Mouse (Mus musculus) cerebellum, adult 11 months (tissue): ENCODE results near the gene Cp.
"Not testable (repeated sequence)": the region's sequence is repeated elsewhere in the genome, so short reads cannot be mapped to it uniquely, and the experiment has no call there.

ENCODE experiments used
- DNase-seq: peaks from one replicate; pipeline ENCODE4 v3.0.0; 2022

Cp gene

DNA sequence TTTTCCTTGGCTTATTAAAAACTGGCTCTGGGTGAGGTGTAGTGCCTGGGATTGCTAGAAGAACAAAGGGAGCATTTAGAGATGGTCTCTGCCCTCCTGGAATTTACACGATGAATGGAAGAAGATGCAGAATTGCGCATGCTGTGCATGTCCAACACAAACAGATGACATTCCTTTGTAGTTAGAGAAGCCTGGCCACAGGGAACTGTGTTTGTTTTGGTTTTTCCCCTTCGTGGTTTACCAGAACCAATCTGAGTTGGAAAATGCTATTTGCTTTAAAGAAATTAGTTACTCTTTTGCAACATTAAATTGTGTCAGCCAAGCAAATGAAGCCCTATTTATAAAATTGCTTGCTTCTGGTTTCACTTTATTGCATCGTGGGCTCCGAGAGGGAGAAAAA is at the start of gene Cp:
Gene Cp (plus strand): TSS at position 170 of the 400 bp plus-strand sequence.
- DNase-seq: no peak

DNA sequence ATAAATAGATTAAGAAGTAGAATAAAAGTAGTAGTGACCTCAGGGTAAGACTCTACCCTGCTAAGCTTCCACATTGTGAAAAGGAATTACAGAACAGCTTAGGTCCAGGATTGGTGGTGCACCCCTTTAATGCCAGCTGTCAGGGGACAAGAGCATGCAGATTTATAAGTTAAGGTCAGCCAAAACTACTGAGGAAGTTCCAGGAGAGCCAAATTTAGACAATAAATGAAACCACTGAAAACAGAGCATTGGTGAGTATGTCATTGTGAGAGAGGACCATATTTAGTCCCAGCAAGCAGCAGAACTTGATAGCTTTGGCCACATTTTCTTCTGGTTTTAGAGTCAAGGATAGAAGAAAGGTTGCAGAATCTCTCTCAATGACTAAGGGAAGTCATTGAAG is 8.3 kb upstream of the Cp start:
- DNase-seq: no peak

DNA sequence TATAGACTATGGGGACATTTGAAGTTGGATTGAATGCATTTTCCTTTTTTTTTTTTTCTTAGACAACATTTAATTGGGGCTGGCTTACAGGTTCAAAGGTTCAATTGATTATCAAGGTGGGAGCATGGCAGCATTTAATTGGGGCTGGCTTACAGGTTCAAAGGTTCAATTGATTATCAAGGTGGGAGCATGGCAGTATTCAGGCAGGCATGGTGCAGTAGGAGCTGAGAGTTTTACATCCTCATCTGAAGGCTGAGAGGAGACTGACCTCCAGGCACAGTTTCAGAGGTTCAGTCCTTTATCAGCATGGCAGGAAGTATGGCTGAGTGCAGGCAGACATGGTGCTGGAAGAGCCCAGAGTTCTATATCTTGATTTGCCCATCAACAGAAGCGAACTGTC is 7.5 kb upstream of the Cp start:
- DNase-seq: not testable (repeated sequence)

DNA sequence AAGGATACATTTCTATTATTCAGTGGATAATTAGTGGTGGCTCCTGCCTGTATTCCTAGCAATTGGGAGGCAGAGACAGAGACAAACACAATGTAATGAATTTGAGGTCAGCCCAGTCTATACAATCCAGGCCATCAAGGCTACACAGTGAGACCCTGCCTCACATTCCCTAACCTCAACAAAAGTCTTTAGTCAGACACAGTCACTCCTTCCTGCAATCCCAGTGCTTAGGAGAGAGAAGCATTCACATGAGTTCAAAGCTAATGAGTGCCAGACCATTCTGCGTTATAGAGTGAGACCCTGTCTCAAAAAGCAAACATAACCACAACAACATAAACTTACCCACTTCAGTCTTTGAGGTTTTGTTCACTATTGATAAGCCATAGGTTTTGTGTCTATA is 3.4 kb upstream of the Cp start:
- no peak for DNase-seq

DNA sequence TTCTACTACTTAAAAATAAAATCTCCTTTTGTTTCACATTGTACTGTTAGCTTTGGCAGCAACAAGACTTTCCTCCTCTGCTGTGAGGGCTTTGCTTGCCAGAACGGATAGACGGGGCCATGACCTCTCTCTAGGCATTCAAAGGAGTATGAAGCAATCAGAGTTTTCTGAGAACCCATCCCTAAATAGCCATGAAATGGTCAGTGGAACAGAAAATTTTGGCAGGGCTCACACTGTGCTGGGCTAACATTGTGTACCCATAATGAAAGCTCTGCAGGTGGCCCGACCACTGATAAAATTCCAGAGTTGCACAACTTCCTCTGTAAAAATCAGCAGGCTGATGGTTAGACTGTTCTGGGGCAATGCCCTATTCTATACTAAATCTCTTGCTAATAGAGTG is 3.0 kb upstream of the Cp start:
- DNase-seq: no peak

DNA sequence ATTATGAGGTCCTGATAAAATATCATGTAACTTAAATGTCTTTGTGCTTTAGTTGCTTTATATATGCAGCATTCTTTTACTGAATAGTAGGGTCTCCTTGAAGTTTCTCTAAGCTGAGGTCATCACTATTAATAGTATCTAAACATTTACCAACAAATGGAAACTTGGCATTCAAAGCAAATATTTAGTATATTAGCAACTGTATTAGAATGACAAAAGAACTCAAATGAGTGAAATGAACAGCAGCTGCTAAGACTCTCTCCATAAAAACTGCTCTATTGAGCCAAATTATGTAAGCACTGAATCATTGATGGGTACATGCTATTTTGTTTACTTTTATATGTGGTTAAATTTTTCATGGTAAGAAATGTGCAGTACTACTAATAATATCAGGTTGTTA is 1.2 kb downstream of the Cp start:
- no peak for DNase-seq

DNA sequence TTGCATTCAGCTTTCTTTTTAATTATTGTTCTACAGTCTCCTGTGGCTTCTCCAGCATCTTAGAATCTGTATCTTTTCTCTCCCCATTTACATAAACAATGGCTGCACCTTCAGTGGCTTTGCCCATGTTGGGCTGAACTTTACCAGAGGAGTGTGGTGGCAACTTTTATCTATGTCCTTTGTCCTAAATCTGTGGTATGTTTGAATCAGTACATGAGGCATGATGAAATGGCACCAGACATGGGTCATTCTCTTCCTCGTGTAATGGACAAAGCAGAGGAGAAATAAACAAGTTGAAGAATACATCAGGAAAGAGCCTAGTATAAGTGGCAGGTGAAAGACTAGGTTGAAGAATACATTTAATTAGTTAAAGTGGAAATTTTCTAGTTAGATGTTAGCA is 2.1 kb downstream of the Cp start:
- no peak for DNase-seq

DNA sequence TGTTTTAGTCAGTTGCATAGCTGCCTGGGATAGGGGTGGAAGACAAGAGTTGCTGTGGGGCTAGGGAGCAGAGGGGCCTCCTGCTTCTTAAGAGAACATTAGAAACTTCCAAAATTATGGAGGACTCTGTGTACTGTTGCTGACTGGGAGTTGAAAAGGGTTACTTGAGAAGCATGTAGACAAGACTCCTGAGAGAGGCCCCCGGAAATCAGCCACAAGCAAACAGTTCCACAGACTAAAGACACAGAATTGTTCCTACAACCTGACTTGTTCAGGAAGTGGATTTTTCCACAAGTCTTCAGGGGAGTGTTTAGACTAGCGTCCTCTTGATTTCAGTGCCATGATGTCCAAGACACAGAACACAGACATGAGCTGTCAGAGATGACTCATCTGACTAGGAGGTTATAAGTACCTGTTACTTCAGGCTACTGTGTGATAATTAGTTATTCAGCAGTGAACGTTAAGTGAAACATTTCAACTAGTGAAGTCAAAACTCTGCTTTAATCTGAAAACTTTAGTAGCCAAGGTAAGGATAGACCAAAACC is 3.8 kb downstream of the Cp start:
- no peak for DNase-seq

DNA sequence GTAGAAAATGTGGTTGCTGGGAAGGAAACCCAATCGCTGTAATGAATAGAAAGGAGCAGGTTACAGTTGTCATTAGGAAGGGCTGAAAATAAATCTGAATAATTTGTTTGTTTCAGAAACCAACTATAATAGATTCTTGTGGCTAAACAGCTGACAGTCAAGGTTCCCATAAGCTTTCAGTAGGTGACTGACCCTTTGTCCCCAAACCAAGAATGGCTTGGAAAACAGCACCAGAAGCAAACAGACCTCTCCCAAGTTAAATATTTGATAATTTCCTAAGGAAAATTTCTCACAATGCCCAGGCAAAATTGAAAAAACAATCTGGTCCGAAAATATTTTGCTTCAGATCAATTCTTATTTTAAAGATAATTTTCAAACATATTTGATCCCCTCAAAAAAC is 4.5 kb downstream of the Cp start:
- DNase-seq: no peak

DNA sequence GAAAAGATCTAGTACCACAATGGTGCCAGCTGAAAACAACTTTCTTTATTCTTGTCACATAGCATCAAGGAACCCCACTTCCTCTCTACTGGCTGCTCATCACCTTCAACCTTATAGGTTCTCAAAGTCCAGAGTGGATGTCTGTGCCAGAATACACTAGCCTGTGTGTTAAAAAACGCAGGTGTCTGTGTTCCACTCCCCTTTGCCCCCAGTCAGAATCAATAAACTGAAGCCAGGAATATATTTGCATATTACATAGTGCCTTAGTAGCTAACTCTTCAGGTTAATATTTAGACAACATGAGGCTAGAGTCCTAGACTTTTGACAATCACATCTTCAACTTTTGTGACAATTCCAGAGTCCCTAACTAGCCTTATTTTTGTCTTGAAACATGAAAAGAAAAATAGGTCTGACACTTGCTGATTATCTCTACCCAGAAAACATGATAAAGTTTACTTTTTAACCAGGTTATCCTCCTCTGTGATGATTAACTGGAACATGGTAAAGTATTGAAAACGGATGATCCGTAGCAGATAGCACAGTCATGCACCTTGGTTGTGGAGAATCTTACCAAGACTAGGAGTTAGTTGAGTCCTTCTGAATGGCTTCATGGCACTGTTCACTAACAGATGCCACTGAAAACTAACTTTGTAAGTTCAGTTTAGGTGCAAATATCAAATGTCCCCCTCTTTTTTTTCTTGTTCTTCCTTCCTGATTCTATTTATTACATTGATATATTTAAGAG is 6.1 kb downstream of the Cp start:
- no peak for DNase-seq

DNA sequence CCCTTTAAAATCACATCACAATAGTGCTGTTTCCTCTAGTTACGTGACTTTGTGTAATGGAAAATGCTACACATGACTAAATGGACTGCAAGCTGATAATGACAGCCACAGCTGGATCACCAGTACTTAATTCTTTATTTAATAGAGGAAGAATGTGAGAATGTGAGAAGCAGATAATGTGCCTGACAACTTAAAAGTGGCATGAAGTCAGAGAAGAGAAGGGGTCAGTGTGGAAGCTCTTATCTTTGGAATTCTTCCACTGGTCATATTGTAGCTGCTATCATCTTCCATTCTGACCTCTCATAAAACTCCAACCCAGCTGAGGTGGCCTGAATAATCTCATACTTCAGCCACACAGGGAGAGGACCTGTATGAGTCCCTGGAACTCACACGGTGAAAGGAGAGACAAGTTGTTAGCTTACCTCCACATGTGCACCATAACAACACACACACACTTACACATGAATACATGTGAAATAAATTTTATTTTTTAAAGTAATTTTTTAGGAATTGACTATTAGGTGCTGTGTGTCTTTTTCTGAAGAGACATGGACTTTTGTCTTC is 7.9 kb downstream of the Cp start:
- DNase-seq: no peak

DNA sequence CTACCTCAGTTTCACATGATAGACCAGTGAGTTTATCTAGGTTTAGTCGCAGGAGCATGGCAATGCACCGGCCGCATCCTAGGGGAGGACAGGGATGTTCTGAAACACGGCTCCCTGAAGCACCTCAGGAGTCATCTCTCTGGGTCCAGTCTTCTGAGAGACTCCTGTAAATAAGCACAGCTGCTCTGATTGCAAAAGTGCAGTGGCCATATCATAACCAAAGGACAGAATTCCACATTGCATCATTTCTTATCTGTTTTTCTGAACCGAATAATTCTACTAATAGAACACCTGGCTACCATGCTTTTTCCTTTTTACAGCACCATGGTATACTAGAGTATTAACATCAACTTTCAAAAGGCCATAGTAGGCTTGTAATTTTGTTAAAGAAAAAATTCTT is 8.4 kb downstream of the Cp start:
- no peak for DNase-seq

DNA sequence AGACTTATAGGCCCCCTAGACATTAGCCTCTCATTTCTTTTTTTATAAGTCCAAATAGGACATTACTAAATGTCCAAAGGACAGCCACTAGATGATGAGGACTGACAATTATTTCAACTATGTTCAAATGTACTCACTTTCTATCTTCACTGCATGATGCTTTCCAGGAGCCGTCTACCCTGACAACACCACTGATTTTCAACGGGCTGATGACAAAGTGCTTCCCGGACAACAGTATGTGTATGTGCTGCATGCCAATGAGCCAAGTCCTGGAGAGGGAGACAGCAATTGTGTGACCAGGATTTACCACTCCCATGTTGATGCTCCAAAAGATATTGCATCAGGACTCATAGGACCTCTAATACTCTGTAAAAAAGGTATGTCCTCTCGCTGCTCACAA is 9.2 kb downstream of the Cp start:
- no peak for DNase-seq

DNA sequence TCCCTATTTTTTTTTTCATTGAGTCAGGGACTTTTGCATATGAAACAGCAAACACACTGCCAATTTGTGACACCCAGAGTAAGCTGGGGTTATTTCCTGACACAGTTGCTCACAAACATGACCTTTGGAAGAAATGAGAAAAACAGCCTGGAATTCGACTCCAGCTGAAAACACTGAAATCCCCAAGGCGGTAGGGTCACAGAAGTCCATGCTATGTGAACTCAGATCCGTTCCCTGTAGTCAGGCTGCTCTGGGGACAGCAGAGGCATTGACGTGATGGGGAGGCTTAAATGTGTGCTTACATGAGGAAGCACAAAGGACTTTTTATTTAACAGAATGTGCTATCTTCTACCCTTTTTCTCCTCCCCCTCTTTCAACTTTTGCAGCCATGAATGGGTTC is 21.6 kb downstream of the Cp start:
- no peak for DNase-seq

DNA sequence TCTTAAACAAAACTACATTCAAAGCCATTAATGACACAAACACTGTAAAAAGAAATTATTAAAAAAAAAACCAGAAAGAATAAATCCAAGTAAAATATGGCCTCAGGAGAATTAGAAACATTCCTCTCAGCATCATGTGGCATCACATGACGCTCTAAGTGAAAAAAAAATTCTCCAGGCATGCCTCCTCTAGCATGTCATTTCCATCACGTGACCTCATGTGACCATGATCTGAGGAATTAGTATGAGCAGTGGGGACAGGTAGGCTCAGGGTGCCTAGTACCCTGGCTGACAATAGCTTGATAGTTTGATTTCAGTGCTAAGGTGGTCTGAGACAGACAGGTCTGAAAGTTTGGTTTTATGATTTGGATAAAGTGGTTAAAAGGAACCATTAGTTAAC is 24.3 kb downstream of the Cp start:
- DNase-seq: no peak

DNA sequence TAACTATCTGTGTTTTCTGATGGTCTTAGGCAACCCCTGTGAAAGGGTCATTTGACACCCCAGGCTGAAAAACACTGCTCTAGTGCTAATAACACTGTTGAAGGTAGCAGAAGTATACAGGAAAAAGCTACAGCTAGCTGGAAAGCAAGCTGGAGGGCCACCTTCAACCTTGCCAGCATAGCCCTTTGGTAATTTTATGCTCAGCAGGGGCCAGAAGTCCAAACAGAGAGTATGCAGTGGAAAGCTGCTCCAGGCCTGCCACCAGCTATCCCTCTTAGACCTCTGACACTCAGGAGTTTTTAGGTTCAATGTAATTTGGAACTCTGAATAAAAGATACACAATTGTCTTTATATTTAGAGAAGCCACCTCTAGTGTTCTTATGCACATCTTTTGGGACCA is 26.0 kb downstream of the Cp start:
- DNase-seq: no peak

DNA sequence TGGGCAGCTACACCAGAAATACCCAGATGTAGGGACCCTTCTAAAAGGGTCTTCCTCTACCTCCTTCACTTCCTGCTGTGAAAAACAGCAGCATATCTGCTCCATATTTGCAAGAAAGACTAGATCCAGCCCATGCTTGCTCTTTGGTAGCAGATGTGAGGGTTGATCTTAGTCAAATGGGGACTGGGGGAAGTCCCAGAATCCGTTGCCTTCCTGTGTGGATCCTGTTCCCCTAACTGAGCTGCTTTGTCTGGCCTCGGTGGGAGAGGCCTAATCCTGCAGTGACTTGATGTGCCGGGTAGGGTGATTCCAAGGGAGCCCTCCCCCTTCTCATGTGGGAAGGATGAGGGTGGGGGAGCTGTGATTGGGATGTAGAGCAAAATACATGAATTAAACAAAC is 29.3 kb downstream of the Cp start:
- DNase-seq: no peak

DNA sequence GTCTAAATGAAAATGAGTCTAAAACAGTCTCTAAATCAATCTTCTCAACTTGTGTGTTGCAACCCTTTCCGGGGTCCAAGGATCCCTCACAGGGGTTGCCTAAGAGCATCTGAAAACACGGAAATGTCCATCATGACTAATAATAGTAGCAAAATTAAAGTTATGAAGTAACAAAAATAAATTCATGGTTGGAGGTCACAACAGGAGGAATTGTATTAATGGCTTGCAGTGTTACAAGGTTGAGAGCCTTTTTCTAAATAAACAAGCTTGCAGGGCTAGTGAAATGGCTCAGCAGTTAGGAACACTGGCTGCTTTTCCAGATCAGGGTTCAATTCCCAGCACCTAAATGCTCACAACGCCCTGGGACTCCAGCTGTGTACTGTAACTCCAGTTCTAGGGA is 33.2 kb downstream of the Cp start:
- DNase-seq: no peak

DNA sequence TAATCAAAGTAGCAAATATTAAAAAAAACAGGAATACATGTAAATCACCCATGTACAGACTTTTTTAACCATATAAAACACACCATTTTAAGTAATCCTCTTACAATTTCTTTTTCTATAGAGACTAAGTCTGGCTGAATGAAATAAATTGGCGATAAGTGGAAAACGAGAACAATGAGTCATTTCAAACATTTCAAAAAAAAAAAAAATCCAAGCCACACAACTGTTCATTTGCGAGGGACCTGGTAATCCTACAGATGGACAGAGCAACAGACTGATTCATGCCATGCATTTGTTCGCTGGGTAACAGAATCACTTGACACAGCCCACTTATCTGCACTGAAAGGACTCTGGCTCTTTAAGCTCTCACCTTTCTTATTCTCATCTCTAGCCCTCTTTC is 35.5 kb downstream of the Cp start:
- no peak for DNase-seq

DNA sequence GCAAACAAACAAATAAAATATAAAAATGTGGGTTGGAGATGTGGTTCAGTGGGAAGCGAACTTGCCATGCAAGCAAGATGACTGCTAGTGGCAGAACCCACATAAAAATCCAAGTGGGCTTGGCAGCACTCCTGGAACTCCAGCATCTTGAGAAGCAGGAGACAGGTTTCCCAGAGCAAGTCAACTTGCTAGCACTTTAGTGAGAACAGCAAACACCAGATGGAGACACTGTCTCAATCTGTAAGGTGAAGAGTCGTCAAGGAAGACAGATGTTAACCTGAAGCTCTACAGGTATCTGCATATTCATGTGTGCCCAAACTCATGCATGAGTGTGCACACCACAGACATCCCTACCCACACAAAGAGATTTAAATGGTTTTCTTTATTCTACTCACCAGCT is 42.7 kb downstream of the Cp start:
- no peak for DNase-seq

DNA sequence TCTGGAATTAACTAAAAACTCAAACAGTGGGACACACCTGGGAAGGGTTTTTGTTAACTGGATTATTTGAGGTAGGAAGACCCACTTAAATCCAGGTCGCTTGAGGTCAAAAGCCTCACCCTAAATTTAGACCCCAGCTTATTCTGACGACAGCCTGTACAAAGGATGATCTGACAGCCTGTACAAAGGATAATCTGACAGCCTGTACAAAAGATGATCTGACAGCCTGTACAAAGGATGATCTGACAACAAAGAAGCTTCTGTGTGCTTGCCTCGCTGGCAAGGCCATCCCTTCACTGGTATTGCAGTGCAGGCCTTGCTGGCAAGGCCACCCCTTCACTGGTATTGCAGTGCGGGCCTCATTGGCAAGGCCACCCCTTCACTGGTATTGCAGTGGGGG is 44.0 kb downstream of the Cp start:
- DNase-seq: no peak

DNA sequence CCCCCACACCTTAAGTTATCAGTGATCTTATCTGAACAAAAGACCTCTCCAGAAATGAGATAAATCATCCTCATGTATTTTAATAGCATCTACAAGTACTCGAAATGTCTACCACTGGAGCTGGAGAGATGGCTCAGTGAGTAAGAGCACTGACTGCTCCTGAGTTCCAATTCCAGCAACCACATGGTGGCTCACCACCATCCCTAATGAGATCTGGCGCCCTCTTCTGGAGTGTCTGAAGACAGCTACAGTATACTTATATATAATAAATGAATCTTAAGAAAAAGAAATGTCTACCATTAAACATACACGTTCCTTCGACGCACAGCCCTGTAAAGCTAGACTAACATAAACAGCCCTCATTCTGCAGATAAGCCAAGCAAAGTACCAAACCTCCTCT is 45.9 kb downstream of the Cp start:
- DNase-seq: no peak

DNA sequence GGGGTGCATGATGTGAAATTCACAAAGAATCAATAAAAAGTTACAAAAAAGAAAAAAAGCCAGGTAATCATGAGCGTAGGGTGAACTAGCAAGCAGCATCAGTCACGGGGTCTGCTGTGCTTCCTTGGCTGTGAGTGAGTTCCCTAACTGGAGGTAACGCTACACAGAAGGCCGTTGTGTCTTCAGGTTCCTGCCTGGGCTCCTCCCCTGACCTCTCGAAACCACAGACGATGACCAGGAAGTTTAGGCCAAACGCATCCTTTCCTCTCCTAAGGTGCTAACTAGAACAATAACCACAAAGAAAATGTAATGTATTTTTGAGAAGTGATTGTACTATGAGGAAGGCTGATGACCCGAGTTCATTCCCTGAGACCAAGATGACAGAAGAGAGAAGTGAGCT is 47.6 kb downstream of the Cp start:
- no peak for DNase-seq

DNA sequence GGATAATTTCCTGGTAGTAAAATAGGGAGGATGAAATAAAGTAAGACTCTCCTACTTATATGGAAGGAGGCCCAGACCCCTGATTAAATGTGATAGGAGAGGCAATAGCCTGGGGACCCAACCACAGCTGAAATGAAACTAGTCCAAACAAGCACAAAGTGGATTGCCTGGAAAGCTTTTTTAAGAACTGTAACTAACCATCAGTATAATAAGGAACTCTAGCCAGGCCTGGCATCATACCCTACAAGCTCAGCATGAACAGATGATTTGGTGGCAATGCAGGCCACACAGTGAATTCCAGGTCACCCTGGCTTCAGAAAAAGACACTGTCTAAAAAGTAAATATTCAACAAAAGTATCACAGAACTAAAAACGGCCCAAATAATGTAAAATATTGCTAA is 48.8 kb downstream of the Cp start:
- peak; percentile 16 for DNase-seq

DNA sequence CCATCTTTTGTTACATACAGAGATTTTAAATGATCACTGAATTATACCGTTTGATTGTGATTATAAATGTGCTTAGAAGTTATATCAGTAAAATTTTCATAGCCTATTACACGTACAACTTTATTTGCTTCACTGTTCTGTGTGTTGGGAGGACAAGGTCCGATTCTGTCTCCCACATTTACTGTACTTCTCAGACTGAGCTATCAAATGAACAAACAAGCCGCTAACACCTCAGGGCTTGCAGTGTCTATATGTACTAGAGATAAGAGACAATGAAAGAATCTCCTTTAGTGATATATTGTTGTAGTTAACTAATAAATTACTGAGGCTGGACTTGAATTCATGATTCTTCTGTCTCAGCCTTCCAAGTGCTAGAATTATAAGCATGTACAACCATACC is 50.4 kb downstream of the Cp start:
- no peak for DNase-seq
